Mouse (Mus musculus) cerebellum, adult 2 months (tissue): ENCODE measurements at regions not wholly inside any gene's neighbourhood (a gene's known extent, or its start where the extent isn't known, plus 50 kb on each side); places are given as distances from the start of the nearest gene placed in this dataset.
"Not testable (repeated sequence)": the region's sequence is repeated elsewhere in the genome, so short reads cannot be mapped to it uniquely, and the experiment has no call there.

Experiments
- DNase-seq, 2 experiments: peaks; one replicate each; pipeline ENCODE4 v3.0.0; 2021
- H3K27ac ChIP-seq: fragments of 200-500 bp; 2 replicates; pipeline ENCODE4 v1.5.1; 2012; ENCODE audit warnings: low read length, control low read depth, inconsistent platforms; ENCODE audit not compliant: insufficient read depth
- H3K27me3 ChIP-seq: fragments of 200-500 bp; 2 replicates; pipeline ENCODE4 v1.6.1; 2012; ENCODE audit warnings: inconsistent platforms, mild to moderate bottlenecking, low read length, moderate library complexity; ENCODE audit not compliant: control insufficient read depth, insufficient read depth
- H3K4me1 ChIP-seq: fragments of 200-500 bp; 2 replicates; pipeline ENCODE4 v1.6.1; 2011; ENCODE audit warnings: low read length; ENCODE audit not compliant: control insufficient read depth, insufficient read depth
- H3K4me3 ChIP-seq: fragments of 200-500 bp; replicated peaks from 2 replicates; pipeline ENCODE3; 2011; ENCODE audit warnings: mild to moderate bottlenecking, low read depth, low read length, control low read depth; ENCODE audit not compliant: insufficient read depth
- CTCF ChIP-seq: fragments of 200-500 bp; IDR thresholded peaks from 2 replicates; pipeline ENCODE4 v1.5.1; 2011; ENCODE audit warnings: low read depth, mild to moderate bottlenecking, control low read depth, low read length, moderate library complexity, borderline replicate concordance; ENCODE audit not compliant: insufficient read depth
- POLR2A ChIP-seq: fragments of 200-500 bp; IDR thresholded peaks from 2 replicates; pipeline ENCODE4 v1.6.1; 2011; ENCODE audit warnings: low read length, control low read depth, borderline replicate concordance; ENCODE audit not compliant: insufficient read depth
- WGBS: fragments of 180-500 bp; shearing (Covaris S2); methylation state at CpG from one replicate; pipeline ENCODE4 v1.1.7; 2018; 5-methylcytosine and 5-hydroxymethylcytosine counted together

GRCm38 (mm10) chr11:27105920-27106319, 512.1 kb upstream of the Vrk2 start:
- Histone ChIP-seq H3K27ac (no peak overlapping the region), H3K4me3 (no peak overlapping the region), H3K27me3 (no peaks in the 10 kb centered on the region), H3K4me1 (no peaks in the 10 kb centered on the region)
- 17% methylated on average over 5 of the region's 5 CpGs for WGBS
- no peak for TF ChIP-seq POLR2A
- TF ChIP-seq CTCF = no peak
- no peak for DNase-seq

- H3K27me3 ChIP-seq = no peaks in the 10 kb centered on the region
- no peaks in the 10 kb centered on the region for H3K4me1 ChIP-seq
- TF ChIP-seq POLR2A (no peak), CTCF (no peak)
- H3K27ac ChIP-seq = no peak overlapping the region
- no peak overlapping the region for H3K4me3 ChIP-seq
- no peak for DNase-seq
These were observed 509.1 kb upstream of the Vrk2 start for GRCm38 (mm10) chr11:27102906-27103305.

DNA sequence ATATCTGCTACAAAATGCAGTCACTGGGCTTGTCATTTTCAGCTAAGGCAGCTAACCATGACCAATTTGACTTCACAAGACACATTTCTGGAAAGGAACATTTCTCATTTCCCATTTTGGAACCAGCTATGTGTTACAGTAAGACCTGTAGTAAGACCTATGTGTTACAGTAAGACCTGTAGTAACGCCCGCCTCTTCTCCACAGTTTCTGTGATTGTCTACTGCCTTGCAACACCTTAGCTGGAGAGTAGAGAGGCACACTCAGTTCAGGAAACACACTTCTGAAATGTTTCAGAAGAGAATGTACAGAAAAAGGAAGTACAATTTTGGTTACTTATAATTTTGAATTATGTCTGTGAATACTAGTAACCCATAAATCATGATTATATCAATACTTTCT, 508.2 kb upstream of the Vrk2 start:
- 96% methylated on average over 2 of the region's 2 CpGs for WGBS
- no peak for TF ChIP-seq CTCF
- no peak for TF ChIP-seq POLR2A
- no peak for DNase-seq
- H3K4me1 ChIP-seq = no peaks in the 10 kb centered on the region
- H3K4me3 ChIP-seq = no peak overlapping the region
- no peaks in the 10 kb centered on the region for H3K27me3 ChIP-seq
- H3K27ac ChIP-seq = no peak overlapping the region

GRCm38 (mm10) chr11:27096615-27097014, 502.8 kb upstream of the Vrk2 start:
- Histone ChIP-seq H3K4me1 (no peaks in the 10 kb centered on the region), H3K4me3 (no peak overlapping the region), H3K27me3 (no peaks in the 10 kb centered on the region), H3K27ac (no peak overlapping the region)
- TF ChIP-seq CTCF (no peak), POLR2A (no peak)
- no peak for DNase-seq

DNA sequence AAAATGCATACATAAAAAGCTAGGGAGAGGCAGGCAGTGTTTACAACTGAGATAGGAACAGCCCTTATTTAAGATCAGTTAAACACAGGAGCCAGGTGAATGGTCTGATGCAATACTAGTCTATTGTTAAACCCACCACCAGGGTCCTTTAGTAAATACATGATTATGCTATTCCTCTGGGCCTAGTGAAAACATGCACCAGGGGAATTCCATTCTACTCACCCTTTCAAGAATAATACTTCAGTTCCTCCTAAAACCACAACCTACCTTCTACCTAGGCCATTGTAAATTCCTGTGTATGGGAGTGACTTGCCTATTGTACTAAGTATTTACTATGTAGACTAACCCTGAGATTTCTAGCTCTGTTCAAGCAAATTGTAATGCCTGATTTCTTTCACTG, 501.7 kb upstream of the Vrk2 start:
- not testable (repeated sequence) for H3K27ac ChIP-seq, H3K4me1 ChIP-seq, H3K4me3 ChIP-seq, H3K27me3 ChIP-seq, DNase-seq

DNA sequence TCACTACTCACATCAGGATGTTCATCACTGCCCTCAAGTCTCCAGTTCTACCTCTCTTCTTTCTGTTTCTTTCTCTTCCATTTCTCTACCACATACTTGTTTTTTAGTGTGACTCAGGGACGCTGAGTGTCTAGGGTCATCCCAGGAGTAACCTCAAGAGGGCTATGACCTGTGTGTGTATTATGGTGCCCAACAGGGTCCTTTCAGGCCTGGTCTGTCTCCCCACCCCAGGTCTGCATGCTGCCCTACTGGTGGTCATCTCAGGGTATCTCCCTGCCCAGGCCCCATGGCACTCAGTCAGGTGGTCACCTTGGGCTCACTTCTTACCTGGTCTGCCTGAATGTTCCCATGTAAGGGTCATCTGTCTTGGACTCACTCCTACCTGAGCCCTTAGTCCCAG, 492.7 kb upstream of the Vrk2 start:
- Histone ChIP-seq H3K4me3 (no peak overlapping the region), H3K4me1 (no peaks in the 10 kb centered on the region), H3K27ac (no peak overlapping the region), H3K27me3 (no peaks in the 10 kb centered on the region)
- DNase-seq = no peak
- TF ChIP-seq POLR2A (no peak), CTCF (no peak)
- WGBS = 91% methylated on average over 1 of the region's 1 CpGs

- H3K27ac ChIP-seq = no peak overlapping the region
- H3K27me3 ChIP-seq = no peaks in the 10 kb centered on the region
- no peak overlapping the region for H3K4me3 ChIP-seq
These were observed 487.4 kb upstream of the Vrk2 start for GRCm38 (mm10) chr11:27081188-27081587.

GRCm38 (mm10) chr11:27070381-27070780, 476.6 kb upstream of the Vrk2 start:
- no peak for TF ChIP-seq POLR2A
- no peak for TF ChIP-seq CTCF
- no peaks in the 10 kb centered on the region for H3K4me1 ChIP-seq
- no peak for DNase-seq

More at GRCm38 (mm10) chr11:27081188-27081587, 487.4 kb upstream of the Vrk2 start:
- H3K4me1 ChIP-seq = no peaks in the 10 kb centered on the region
- DNase-seq = no peak
- TF ChIP-seq CTCF (no peak), POLR2A (no peak)

More at GRCm38 (mm10) chr11:27070381-27070780, 476.6 kb upstream of the Vrk2 start:
- no peak overlapping the region for H3K27ac ChIP-seq
- no peak overlapping the region for H3K4me3 ChIP-seq
- H3K27me3 ChIP-seq = no peaks in the 10 kb centered on the region
